Mouse (Mus musculus) spleen, adult 18-20 months (tissue): ENCODE data around the gene Lypd6b.

Experiments used
- DNase-seq, 2 experiments: peaks; one replicate each; pipeline ENCODE4 v3.0.0; 2022; ENCODE audit warnings: mixed read lengths in 2 of 2

Gene Lypd6b

DNA sequence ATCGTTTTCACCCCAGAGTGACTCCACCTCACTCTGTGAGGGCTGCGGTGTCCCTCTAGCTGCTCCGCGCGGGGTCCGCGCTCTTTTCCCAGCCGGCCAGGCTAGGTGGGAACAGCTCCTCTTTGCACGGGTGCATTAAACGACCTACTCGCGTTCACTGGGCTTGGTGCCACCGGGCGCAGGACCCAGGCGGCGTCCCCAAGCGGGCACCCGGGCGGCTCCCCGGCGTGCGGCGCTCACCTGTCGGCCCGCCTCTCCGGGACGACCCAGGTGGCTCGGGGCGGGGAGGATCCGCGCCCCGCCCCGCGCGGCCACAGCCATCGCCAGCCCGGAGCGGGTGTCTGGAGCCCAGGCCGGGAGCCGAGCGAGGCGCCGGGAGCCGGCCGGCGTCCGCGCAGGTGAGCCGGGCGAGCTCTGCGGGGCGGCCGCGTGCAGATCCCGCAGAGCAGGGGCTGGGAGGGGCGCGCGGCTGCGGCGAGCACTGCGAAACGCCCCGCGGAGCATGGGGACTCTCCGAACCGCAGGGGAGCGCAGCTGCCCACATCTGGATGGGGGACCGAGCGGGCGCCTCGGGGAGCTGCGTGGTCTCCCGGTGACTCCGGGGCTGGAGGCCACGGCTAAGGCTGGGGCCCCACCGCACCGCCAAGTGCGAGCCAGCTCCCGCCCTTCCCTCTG is at the start of gene Lypd6b:
Gene Lypd6b (plus strand): TSS at position 313 of the 675 bp plus-strand sequence.
- DNase-seq: no peak

GRCm38 (mm10) chr2:49739046-49739445 is 48.4 kb upstream of the Lypd6b start:
- no peak for DNase-seq

DNA sequence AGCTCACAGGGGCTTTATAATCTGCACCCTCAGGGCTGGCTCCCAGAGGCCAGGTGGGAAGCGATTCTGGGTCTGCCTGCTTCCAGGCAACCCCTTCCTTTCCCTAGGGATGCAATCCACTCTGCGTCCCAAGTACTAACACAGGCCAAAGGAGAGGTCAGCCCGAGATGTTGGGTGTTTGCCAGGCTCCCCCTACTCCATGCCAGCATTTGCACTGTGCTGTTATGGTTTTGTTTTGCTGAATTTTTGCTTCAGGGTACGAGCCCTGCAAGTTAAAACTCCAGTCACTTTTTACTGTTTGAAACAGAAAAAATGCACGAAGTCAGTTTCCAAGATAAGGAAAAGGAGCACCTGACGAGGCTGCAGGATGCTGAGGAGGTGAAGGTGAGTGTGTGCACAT is 46.5 kb upstream of the Lypd6b start:
- DNase-seq: no peak

DNA sequence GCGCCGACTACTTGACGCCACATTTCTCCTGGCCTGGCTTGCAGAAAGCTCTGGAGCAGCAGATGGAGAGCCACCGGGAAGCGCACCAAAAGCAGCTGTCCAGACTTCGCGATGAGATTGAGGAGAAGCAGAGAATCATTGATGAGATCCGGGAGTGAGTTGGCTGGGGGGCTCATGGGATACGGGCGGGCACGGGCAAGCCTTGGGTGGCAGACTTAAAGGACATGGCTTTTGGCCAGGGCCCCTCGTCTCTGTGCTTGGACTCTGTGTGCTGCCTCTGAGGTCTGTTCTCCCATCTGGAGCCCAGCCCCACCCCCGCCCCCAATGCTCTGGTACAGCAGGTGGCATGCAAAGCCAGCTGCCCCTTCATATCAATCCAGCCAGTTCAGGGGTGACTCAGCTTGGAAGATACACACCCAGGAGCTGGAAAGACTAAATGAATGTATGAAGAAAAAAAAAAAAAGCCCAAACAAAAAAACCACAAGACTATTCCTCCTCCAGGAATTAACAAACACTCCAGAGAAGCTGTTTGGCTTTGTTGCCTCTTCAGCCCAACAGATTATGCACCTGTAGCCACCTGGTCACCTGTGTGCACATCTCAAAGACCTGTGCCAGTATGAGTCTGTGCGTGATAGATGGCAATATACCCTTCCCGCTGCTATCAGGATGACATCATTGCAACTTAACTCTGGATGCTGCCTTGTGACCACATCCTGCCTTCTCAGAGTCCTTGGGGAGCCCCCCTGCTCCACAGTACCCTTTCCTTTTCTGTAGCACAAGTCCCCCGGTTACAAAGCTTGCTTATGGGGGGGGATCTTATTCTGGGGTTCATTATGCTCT is 45.4 kb upstream of the Lypd6b start:
- no peak for DNase-seq

- DNase-seq: no peak
Measured at GRCm38 (mm10) chr2:49742919-49743318, 44.6 kb upstream of the Lypd6b start.

GRCm38 (mm10) chr2:49743775-49744174 is 43.7 kb upstream of the Lypd6b start:
- no peak for DNase-seq

DNA sequence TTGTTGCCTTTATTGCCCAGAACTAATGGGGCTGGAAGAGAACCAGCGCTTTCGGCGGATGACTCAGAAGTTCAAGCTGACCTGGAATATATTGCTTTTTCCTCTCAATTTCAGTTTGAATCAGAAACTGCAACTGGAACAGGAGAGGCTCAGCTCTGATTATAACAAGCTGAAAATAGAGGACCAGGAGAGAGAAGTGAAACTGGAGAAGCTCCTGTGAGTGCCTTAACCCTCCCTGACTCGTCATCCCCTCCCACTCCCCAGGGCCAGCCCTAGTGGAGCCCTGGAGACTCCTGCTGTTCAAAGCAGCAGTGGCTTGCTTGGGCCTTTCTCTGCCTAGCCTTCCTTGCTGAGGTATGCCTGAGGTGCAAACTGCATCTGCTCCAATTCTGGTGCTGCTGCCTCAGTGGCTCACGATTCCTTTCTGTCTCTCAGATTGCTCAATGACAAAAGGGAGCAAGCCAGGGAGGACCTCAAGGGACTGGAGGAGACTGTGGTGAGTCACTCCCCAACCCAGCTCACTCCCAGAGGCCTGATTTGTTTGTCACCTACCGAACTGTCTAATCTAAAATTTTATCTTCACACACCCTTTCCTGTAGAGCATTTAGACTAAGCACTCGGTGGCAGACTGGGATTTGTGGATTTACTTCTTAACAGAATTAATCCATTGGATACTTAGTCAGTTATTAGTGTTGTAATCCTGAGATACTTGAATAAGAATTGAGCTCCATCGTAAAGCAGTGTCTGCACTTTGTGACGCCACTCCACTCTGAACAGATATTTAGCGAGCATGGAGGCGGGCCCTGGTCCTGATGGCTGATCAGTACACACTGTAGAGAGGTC is 43.0 kb upstream of the Lypd6b start:
- no peak for DNase-seq

GRCm38 (mm10) chr2:49745094-49745781 is 42.2 kb upstream of the Lypd6b start:
- DNase-seq: no peak

DNA sequence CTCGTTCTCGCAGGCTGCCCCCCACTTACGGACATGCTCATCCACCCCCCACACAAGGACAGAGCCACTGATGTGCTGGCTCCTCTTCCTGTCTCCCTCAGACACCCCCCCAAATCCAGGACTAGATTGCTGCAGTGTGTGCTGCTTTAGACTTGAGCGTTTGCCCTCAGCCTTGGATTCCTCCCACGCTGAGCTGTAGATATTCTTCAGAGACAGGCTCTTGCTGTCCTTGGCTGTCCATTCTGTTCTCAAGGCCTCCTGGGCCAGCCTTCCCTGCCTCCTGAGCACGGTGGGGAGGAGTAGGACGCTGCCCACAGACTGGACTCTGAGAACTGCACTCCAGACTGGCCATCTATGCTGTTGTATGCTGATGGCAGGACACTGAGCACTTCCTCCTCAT is 40.5 kb upstream of the Lypd6b start:
- no peak for DNase-seq

GRCm38 (mm10) chr2:49747670-49748069 is 39.8 kb upstream of the Lypd6b start:
- no peak for DNase-seq

GRCm38 (mm10) chr2:49748628-49749342 is 38.7 kb upstream of the Lypd6b start:
- peak in 1 of 2 experiments; percentile 35 for DNase-seq

GRCm38 (mm10) chr2:49749730-49750576 is 37.5 kb upstream of the Lypd6b start:
- DNase-seq: no peak

GRCm38 (mm10) chr2:49751544-49752210 is 35.8 kb upstream of the Lypd6b start:
- DNase-seq: no peak

DNA sequence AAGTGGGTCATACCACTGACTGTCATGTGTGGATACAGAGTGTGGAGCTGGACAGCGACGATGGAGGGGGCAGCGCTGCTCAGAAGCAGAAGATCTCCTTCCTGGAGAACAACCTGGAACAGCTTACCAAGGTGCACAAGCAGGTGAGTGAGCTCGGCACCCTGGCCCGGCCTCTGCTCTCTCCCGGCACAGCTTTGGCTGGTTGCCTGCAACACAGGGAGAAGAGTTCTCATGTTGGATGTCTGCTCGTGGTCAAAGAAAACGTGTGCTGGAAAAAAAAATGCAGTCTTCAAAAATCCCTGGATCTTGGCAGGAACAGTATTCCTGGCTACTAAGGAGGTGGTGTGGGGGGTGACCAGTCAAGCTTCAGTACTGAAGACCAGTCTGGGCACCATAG is 35.3 kb upstream of the Lypd6b start:
- DNase-seq: no peak

- no peak for DNase-seq
Measured at GRCm38 (mm10) chr2:49753062-49753461, 34.4 kb upstream of the Lypd6b start.

DNA sequence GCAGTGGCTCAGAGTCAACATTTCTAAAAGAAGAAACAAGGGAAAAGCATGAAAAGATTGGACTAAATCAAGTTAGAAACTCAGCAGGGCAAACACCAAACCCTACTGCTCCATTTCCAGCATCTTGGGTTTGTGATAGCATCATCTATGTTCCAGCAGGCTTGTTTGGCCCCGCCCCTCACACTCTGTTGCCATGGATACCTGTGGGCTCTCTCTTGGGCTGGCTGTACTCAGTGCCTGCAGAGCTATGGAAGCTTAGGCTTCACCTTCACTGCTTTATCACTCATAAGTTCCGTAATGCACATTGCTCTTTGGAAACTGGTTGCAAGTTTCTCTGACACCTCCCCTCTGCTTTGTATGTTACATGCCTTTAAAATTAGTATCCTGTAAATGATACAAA is 32.4 kb upstream of the Lypd6b start:
- DNase-seq: no peak

GRCm38 (mm10) chr2:49757616-49758015 is 29.9 kb upstream of the Lypd6b start:
- DNase-seq: no peak

DNA sequence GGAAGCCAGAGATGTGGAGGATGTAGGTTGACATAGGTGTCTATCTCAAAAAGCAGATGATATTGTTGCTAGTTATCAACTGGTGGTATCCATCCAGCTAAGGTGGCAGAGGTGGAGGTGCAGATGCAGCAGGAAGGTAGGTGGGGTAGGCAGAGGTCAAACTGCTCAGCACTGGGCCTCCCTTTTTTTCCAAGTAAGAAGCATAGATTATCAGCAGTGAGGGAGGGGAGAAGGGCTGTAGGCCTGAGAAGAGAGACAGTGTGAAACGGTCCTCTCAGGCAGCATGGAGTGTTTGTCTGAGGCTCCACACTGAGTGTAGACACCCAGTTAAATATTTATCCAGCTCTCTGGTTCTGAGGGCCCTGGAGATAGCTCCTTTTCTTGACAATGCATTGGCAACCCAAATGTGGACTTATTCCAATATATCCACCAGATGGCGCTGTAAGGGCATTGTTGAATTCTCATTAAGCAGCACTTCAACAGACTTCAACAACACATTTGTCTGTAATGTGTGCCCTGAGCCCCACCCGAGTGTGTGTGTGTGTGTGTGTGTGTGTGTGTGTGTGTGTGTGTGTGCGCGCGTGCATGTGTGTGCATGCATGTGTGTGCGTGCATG is 23.0 kb upstream of the Lypd6b start:
- no peak for DNase-seq

GRCm38 (mm10) chr2:49768916-49769315 is 18.6 kb upstream of the Lypd6b start:
- no peak for DNase-seq

DNA sequence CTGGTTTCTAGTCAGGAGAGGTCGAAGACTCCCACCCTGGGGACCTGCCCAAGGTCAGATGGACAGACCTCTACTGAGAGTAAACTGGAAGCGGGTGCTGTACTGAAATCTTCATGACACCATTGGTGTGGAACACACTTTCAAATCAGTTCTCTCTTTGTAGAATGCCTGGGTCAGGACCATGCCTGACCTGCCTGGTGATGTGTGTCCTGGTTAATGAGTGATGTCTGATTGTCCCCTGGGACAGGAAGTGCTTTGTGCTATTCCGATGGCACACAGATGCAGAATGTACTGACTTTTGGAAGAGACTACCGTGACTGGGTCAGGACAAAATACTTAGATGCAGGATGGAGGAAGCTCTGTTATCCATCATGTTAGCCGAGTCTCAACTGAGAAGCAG is 17.0 kb upstream of the Lypd6b start:
- DNase-seq: no peak
